Comparison of ENCODE assay signal across 8 mouse cellular contexts in genomic region chr4:43045285-43045658, GRCm38 (mm10). TPM values are rescaled to one million over a fixed set of nuclear protein-coding genes. Genes with fewer than 3 reads are reported as not detected.
DNase-seq lines count a peak whose midpoint lies in the region; ATAC-seq and TF ChIP-seq lines count a peak whose summit lies in the region.

No protein-coding gene starts in this region.

- no peak for DNase-seq in kidney, postnatal 0 days (ENCODE audit: low spot score)
- no peak for DNase-seq in kidney, adult 18-20 months
- DNase-seq in embryonic facial prominence, embryonic 10.5 days (ENCODE audit: low spot score), result no peak
- DNase-seq in thymus, adult 18-20 months, result no peak
- DNase-seq in layer of hippocampus, adult 9-10 months (ENCODE audit: low spot score), result no peak
- no peak for DNase-seq in frontal cortex, adult 2 months (ENCODE audit: extremely low spot score in 1 of 2, low spot score in 1 of 2)

- ATAC-seq in kidney, postnatal 0 days (replicated peaks; ENCODE audit: low FRiP score, low read depth), result peak; percentile 10
- ATAC-seq in hindbrain, embryonic 16.5 days, result peak; percentile 3; the same call in 1 of the 2 replicates
- ATAC-seq in midbrain, embryonic 16.5 days, result peak; percentile 18; the same call in 1 of the 2 replicates

- H3K9me3 ChIP-seq in kidney, postnatal 0 days (replicated peaks; ENCODE audit: low read length), result no peaks in the 10 kb centered on the region
- H3K9me3 ChIP-seq in embryonic facial prominence, embryonic 10.5 days, result no peaks in the 10 kb centered on the region
- no peaks in the 10 kb centered on the region for H3K9me3 ChIP-seq in hindbrain, embryonic 16.5 days (ENCODE audit: control insufficient read depth, low read length)
- no peaks in the 10 kb centered on the region for H3K9me3 ChIP-seq in midbrain, embryonic 16.5 days (replicated peaks; ENCODE audit: control insufficient read depth, low read length, poor library complexity, severe bottlenecking)

- H3K4me3 ChIP-seq in kidney, postnatal 0 days (replicated peaks; ENCODE audit: low read depth, low read length), result peak overlapping the region; percentile 36
- peak overlapping the region; percentile 68 for H3K4me3 ChIP-seq in embryonic facial prominence, embryonic 10.5 days
- peak overlapping the region; percentile 55 for H3K4me3 ChIP-seq in hindbrain, embryonic 16.5 days (ENCODE audit: low read length)
- H3K4me3 ChIP-seq in midbrain, embryonic 16.5 days (ENCODE audit: low read depth, low read length), result peak overlapping the region; percentile 51

- 5% methylated on average over 13 of the region's 13 CpGs for WGBS in kidney, postnatal 0 days
- WGBS in embryonic facial prominence, embryonic 10.5 days, result 7% methylated on average over 13 of the region's 13 CpGs
- 2% methylated on average over 13 of the region's 13 CpGs for WGBS in hindbrain, embryonic 16.5 days
- 0% methylated on average over 13 of the region's 13 CpGs for WGBS in midbrain, embryonic 16.5 days

- H3K9ac ChIP-seq in kidney, postnatal 0 days (ENCODE audit: low read depth, low read length), result peak overlapping the region; percentile 55
- peak overlapping the region; percentile 63 for H3K9ac ChIP-seq in hindbrain, embryonic 16.5 days (ENCODE audit: low read depth, low read length)
- peak overlapping the region; percentile 65 for H3K9ac ChIP-seq in midbrain, embryonic 16.5 days (ENCODE audit: low read depth, low read length)

- no peak for TF ChIP-seq CTCF in kidney, postnatal 0 days (IDR thresholded peaks at IDR 0.05; ENCODE audit: low read depth)

- no peaks in the 10 kb centered on the region for H3K36me3 ChIP-seq in kidney, postnatal 0 days (ENCODE audit: insufficient read depth, low read length)
- H3K36me3 ChIP-seq in embryonic facial prominence, embryonic 10.5 days (replicated peaks), result no peaks in the 10 kb centered on the region
- H3K36me3 ChIP-seq in hindbrain, embryonic 16.5 days (ENCODE audit: control insufficient read depth, insufficient read depth, low read length), result no peaks in the 10 kb centered on the region
- no peaks in the 10 kb centered on the region for H3K36me3 ChIP-seq in midbrain, embryonic 16.5 days (ENCODE audit: control insufficient read depth, insufficient read depth, low read length)

- no peaks in the 10 kb centered on the region for H3K27me3 ChIP-seq in kidney, postnatal 0 days (ENCODE audit: insufficient read depth, low read length)
- H3K27me3 ChIP-seq in embryonic facial prominence, embryonic 10.5 days (replicated peaks; ENCODE audit: low read depth, poor library complexity, severe bottlenecking), result no peaks in the 10 kb centered on the region
- no peaks in the 10 kb centered on the region for H3K27me3 ChIP-seq in hindbrain, embryonic 16.5 days (replicated peaks; ENCODE audit: control insufficient read depth, insufficient read depth, low read length)
- no peaks in the 10 kb centered on the region for H3K27me3 ChIP-seq in midbrain, embryonic 16.5 days (ENCODE audit: control insufficient read depth, insufficient read depth, low read depth, low read length)

- peak overlapping the region; percentile 82 for H3K4me2 ChIP-seq in kidney, postnatal 0 days (ENCODE audit: low read length)
- H3K4me2 ChIP-seq in hindbrain, embryonic 16.5 days (ENCODE audit: low read length), result peak overlapping the region; percentile 72
- peak overlapping the region; percentile 65 for H3K4me2 ChIP-seq in midbrain, embryonic 16.5 days (ENCODE audit: low read length)

- peak overlapping the region; percentile 81 for H3K27ac ChIP-seq in kidney, postnatal 0 days
- H3K27ac ChIP-seq in embryonic facial prominence, embryonic 10.5 days (replicated peaks), result peak overlapping the region; percentile 86
- peak overlapping the region; percentile 92 for H3K27ac ChIP-seq in hindbrain, embryonic 16.5 days (ENCODE audit: low read depth, low read length)
- peak overlapping the region; percentile 91 for H3K27ac ChIP-seq in midbrain, embryonic 16.5 days (ENCODE audit: low read length)

- peaks cover 17% of the 10 kb centered on the region for H3K4me1 ChIP-seq in kidney, postnatal 0 days (replicated peaks; ENCODE audit: insufficient read depth, low read length)
- peaks cover 47% of the 10 kb centered on the region for H3K4me1 ChIP-seq in embryonic facial prominence, embryonic 10.5 days
- H3K4me1 ChIP-seq in hindbrain, embryonic 16.5 days (ENCODE audit: control insufficient read depth, insufficient read depth, low read depth, low read length), result peaks cover 28% of the 10 kb centered on the region
- H3K4me1 ChIP-seq in midbrain, embryonic 16.5 days (ENCODE audit: control insufficient read depth, insufficient read depth, low read length), result peaks cover 34% of the 10 kb centered on the region

RNA-seq across cellular contexts. Expression of gene Fam214b, which starts 0.7 kb away (rescaled TPM):
- polyA plus RNA-seq in kidney, postnatal 0 days (2015; fragmentation: Nextera tagmentation; extraction: Ambion mirVana), result 8.1 and 8.9 TPM in 2 replicates
- polyA plus RNA-seq in embryonic facial prominence, embryonic 10.5 days (2016; fragmentation: Nextera tagmentation; extraction: Ambion mirVana), result 13.1 and 14.3 TPM in 2 replicates
- 32.3 and 36.3 TPM in 2 replicates for polyA plus RNA-seq in hindbrain, embryonic 16.5 days (2015; fragmentation: Nextera tagmentation; extraction: Ambion mirVana)
- polyA plus RNA-seq in midbrain, embryonic 16.5 days (2015; fragmentation: Nextera tagmentation; extraction: Ambion mirVana), result 43.4 and 49.9 TPM in 2 replicates
- polyA plus RNA-seq in frontal cortex, adult 2 months (2012; rRNA removed), result 31.7 and 37.3 TPM in 2 replicates

RNA-seq across cellular contexts. Expression of gene Unc13b, which starts 13.5 kb away (rescaled TPM):
- polyA plus RNA-seq in kidney, postnatal 0 days (2015; fragmentation: Nextera tagmentation; extraction: Ambion mirVana), result 3.3 and 3.8 TPM in 2 replicates
- 4.8 and 6.6 TPM in 2 replicates for polyA plus RNA-seq in embryonic facial prominence, embryonic 10.5 days (2016; fragmentation: Nextera tagmentation; extraction: Ambion mirVana)
- polyA plus RNA-seq in hindbrain, embryonic 16.5 days (2015; fragmentation: Nextera tagmentation; extraction: Ambion mirVana), result 13.0 and 16.5 TPM in 2 replicates
- polyA plus RNA-seq in midbrain, embryonic 16.5 days (2015; fragmentation: Nextera tagmentation; extraction: Ambion mirVana), result 19.5 and 20.8 TPM in 2 replicates
- 45.8 and 54.2 TPM in 2 replicates for polyA plus RNA-seq in frontal cortex, adult 2 months (2012; rRNA removed)

RNA-seq across cellular contexts. Expression of gene Stoml2, which starts 13.8 kb away (rescaled TPM):
- polyA plus RNA-seq in kidney, postnatal 0 days (2015; fragmentation: Nextera tagmentation; extraction: Ambion mirVana), result 253 and 273 TPM in 2 replicates
- 467 and 485 TPM in 2 replicates for polyA plus RNA-seq in embryonic facial prominence, embryonic 10.5 days (2016; fragmentation: Nextera tagmentation; extraction: Ambion mirVana)
- polyA plus RNA-seq in hindbrain, embryonic 16.5 days (2015; fragmentation: Nextera tagmentation; extraction: Ambion mirVana), result 234 and 261 TPM in 2 replicates
- polyA plus RNA-seq in midbrain, embryonic 16.5 days (2015; fragmentation: Nextera tagmentation; extraction: Ambion mirVana), result 211 and 234 TPM in 2 replicates
- 106 and 107 TPM in 2 replicates for polyA plus RNA-seq in frontal cortex, adult 2 months (2012; rRNA removed)

RNA-seq across cellular contexts. Expression of gene Pigo, which starts 19.7 kb away (rescaled TPM):
- polyA plus RNA-seq in kidney, postnatal 0 days (2015; fragmentation: Nextera tagmentation; extraction: Ambion mirVana), result 19.2 and 21.3 TPM in 2 replicates
- 25.8 and 27.3 TPM in 2 replicates for polyA plus RNA-seq in embryonic facial prominence, embryonic 10.5 days (2016; fragmentation: Nextera tagmentation; extraction: Ambion mirVana)
- polyA plus RNA-seq in hindbrain, embryonic 16.5 days (2015; fragmentation: Nextera tagmentation; extraction: Ambion mirVana), result 28.5 and 30.8 TPM in 2 replicates
- polyA plus RNA-seq in midbrain, embryonic 16.5 days (2015; fragmentation: Nextera tagmentation; extraction: Ambion mirVana), result 29.0 and 32.0 TPM in 2 replicates
- 20.7 and 23.0 TPM in 2 replicates for polyA plus RNA-seq in frontal cortex, adult 2 months (2012; rRNA removed)

RNA-seq across cellular contexts. Expression of gene Fancg, which starts 35.0 kb away (rescaled TPM):
- 7.2 and 9.2 TPM in 2 replicates for polyA plus RNA-seq in kidney, postnatal 0 days (2015; fragmentation: Nextera tagmentation; extraction: Ambion mirVana)
- polyA plus RNA-seq in embryonic facial prominence, embryonic 10.5 days (2016; fragmentation: Nextera tagmentation; extraction: Ambion mirVana), result 25.3 and 26.0 TPM in 2 replicates
- polyA plus RNA-seq in hindbrain, embryonic 16.5 days (2015; fragmentation: Nextera tagmentation; extraction: Ambion mirVana), result 22.7 and 25.8 TPM in 2 replicates
- polyA plus RNA-seq in midbrain, embryonic 16.5 days (2015; fragmentation: Nextera tagmentation; extraction: Ambion mirVana), result 26.9 and 30.0 TPM in 2 replicates
- polyA plus RNA-seq in frontal cortex, adult 2 months (2012; rRNA removed), result 19.7 and 23.2 TPM in 2 replicates
